Mouse (Mus musculus): Measurements from ENCODE around the gene Sh2d4b. TPM values are rescaled to one million over a fixed set of nuclear protein-coding genes. Genes with fewer than 3 reads are reported as not detected.

The Sh2d4b gene
- polyA plus RNA-seq (2014; fragmentation: Illumina TruSeq; extraction: RNeasy Lipid Tissue Mini Kit (QIAGEN cat#74804); ENCODE audit: low read depth, low replicate concordance), result 0.13 TPM

DNA sequence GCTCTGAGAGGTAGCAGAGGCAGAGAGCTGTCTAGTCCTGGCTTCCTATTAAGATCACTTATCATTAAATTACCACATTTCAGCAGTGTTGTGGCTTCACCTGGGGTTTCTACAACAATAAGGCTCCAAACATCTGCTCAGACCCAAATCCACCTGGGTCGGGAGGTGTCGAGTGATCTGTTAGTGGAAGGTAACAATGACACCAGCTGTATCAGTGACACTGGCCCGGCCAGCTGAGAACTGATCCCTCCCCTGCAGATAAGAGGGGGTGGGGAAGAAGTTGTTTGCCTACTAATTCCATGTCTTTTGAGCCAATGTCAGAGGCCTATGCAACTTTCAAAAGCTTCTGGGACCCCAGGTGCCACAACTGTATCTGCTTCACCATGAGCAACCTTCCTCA, at the start of gene Sh2d4b:
Gene Sh2d4b (minus strand): TSS at position 71 of the 400 bp plus-strand sequence.

Other genes with a start within 250 kb of the Sh2d4b start
- 12.4 TPM for gene Tspan14, start 73.5 kb upstream of the Sh2d4b start, polyA plus RNA-seq (2014; fragmentation: Illumina TruSeq; extraction: RNeasy Lipid Tissue Mini Kit (QIAGEN cat#74804); ENCODE audit: low read depth, low replicate concordance)
- gene Fam213a, start 120.5 kb upstream of the Sh2d4b start, polyA plus RNA-seq (2014; fragmentation: Illumina TruSeq; extraction: RNeasy Lipid Tissue Mini Kit (QIAGEN cat#74804); ENCODE audit: low read depth, low replicate concordance), result 38.9 TPM
- gene Dydc2, start 175.9 kb upstream of the Sh2d4b start, polyA plus RNA-seq (2014; fragmentation: Illumina TruSeq; extraction: RNeasy Lipid Tissue Mini Kit (QIAGEN cat#74804); ENCODE audit: low read depth, low replicate concordance), result not detected
- gene Dydc1, start 179.6 kb upstream of the Sh2d4b start, polyA plus RNA-seq (2014; fragmentation: Illumina TruSeq; extraction: RNeasy Lipid Tissue Mini Kit (QIAGEN cat#74804); ENCODE audit: low read depth, low replicate concordance), result not detected
- gene Mat1a, start 211.8 kb upstream of the Sh2d4b start, polyA plus RNA-seq (2014; fragmentation: Illumina TruSeq; extraction: RNeasy Lipid Tissue Mini Kit (QIAGEN cat#74804); ENCODE audit: low read depth, low replicate concordance), result 0.65 TPM
- gene Sftpa1, start 238.5 kb upstream of the Sh2d4b start, polyA plus RNA-seq (2014; fragmentation: Illumina TruSeq; extraction: RNeasy Lipid Tissue Mini Kit (QIAGEN cat#74804); ENCODE audit: low read depth, low replicate concordance), result not detected